Mouse (Mus musculus): ENCODE data around the gene Sap30.
"Not testable (repeated sequence)": the region's sequence is repeated elsewhere in the genome, so short reads cannot be mapped to it uniquely, and the experiment has no call there.

Sap30 gene

DNA sequence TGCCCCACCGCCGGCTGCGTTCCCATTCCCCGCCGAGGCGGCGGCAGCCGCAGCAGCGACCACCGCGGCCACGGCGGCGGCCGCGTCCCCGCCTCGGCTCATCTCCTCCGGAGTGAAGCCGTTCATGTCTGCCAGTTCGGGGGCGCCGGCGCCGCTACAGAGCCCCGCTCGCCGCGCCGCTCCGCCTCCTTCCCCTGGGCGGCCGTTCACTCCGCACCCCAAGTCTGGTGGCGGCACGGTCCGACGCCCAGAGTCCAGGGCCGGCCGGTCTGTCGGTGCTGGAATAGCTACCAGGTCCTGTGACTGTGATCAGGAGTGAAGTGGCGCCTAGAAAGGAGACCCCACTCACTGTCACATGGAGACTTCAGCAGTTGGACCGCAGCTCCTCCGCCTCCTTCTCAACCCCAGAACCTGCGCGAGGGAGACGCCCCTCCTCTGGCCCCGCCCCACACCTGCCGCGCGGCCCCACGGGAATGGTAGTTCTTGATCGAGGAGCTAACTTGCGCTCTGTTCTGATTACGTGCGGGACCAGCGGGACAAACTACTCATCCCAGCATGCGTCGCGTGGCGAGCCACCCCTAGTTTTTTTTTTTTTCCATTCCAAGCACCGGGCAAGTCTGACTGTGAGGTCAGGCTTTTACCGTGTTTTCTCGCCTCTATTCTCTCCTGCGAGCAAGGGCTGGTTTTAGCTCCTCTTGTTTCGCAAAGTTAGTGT is at the start of gene Sap30:
TSS of gene Sap30 (minus strand) at position 420 of the 715 bp plus-strand sequence.
- DNase-seq = peak; percentile 99

- DNase-seq = no peak
Observed at GRCm38 (mm10) chr8:57536167-57536566, 48.5 kb upstream of the Sap30 start.

DNA sequence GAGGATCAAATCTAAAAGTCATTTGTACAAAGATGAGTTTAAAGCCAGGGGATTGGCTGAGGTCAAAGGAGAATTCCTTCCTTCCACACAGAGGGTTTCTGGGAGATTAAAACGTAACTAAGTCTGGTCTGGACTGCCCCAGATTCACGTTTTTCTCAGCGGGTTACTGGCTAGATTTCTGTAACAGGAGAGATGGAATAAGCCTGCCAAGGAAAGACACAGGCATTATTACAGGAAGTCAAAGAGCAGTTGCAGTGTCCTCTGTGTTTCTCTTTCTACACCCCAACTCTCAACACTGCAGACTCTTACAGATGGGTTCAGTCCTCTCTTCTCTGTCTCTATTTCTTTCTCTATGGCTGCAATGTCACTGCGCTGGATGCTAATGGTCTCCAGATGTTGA is 46.8 kb upstream of the Sap30 start:
- no peak for DNase-seq

DNA sequence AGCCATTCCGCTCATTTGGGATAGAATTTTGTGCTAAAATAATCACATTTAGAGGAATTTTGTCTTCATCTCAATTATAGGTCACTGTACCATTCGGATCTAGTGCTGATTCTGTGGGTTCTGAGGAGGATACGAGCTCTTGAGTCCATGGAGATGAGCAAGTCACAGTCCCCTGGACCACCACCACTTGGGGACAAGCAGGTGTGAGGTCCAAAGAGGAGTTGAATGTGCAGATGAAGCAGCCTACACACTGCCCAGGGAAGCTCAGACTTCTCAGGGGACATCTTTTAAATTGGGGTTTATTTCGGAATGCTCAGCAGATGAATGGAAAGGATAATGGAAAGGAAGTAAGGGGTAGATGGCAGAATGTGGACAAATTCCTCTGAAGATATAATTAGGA is 45.4 kb upstream of the Sap30 start:
- no peak for DNase-seq

- DNase-seq = no peak
Observed at GRCm38 (mm10) chr8:57532223-57532622, 44.6 kb upstream of the Sap30 start.

- peak; percentile 75 for DNase-seq
Observed at GRCm38 (mm10) chr8:57530666-57531349, 43.1 kb upstream of the Sap30 start.

DNA sequence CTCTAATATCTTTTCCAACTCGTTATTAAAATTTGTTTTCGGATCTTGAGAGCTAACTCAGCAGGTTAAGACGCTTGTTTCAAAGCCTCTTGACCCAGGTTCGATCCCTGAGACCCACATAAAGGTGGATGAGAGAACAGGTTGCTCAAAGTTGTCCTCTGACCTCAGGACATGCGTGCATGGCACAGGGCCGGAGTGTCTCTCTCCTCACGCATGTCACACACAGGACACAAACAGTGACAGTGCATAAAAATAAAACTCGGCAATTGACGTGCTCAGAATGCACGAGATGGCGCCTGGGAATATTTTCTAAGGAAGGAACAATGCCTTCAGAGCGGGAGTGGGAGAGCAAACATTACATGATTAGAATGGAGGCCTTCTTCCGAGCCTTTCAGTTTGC is 42.6 kb upstream of the Sap30 start:
- no peak for DNase-seq

DNA sequence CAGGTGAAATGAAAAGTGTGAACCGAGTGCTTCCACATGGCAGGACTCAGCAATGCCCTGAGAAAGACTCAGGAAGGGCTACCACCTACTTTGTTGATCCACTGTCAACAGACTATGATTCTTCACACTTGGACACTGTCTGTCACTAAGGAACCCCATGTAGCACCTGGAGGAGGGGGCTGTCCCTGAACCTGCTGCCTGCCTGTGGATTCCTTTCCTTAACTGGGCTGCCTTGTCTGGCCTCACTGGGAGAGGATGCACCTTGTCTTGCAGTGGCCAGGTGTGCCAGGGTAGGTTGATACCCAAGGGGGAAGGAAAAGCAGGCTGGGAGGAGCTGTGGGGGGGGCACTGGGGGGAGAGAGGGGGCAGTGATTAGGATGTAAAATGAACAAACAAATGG is 40.4 kb upstream of the Sap30 start:
- no peak for DNase-seq

- DNase-seq = no peak
Observed at GRCm38 (mm10) chr8:57520186-57520786, 32.6 kb upstream of the Sap30 start.

- no peak for DNase-seq
Observed at GRCm38 (mm10) chr8:57517723-57518122, 30.1 kb upstream of the Sap30 start.

GRCm38 (mm10) chr8:57516685-57517084 is 29.0 kb upstream of the Sap30 start:
- not testable (repeated sequence) for DNase-seq

GRCm38 (mm10) chr8:57513178-57513661 is 25.6 kb upstream of the Sap30 start:
- DNase-seq = not testable (repeated sequence)

- DNase-seq = peak; percentile 55
Observed at GRCm38 (mm10) chr8:57512141-57513056, 24.7 kb upstream of the Sap30 start.

DNA sequence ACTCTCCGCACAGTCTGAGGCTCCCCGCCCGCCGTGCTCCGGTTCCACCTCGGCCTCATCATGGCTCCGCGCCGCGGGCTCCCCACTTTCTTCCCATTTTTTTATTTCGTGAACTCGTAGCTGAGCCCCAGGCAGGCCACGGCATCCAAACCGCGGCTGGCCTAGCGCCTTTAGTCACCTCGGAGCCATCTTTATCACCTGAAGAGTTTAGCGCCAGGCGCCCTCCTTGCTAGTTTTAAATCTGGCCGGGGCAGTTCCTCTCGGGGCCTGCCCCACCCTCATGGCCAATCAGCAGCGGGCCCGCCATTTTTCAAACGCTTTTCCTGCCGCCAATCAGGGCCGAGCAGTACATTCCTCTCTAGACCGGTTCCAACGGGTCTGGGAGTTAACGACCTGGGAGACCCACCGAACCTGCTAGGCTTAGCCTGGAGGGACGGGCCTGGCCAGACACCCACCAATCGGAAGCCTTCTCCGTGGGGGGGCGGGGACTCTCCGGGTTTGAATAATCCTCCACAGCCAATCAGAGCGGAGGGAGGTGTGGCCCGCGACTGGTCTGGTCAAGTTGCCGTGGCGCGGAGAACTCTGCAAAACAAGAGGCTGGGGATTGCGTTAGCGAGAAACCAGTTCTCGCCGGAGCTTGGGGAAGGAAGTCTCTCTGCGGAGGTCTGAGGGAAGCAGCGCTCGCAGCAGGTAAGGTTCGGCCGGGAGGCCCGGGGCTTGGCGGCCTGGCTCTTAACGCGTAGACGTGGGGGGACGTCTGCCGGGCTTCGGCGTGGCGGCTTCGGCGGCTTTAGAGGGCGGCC is 23.9 kb upstream of the Sap30 start, which contains the start of gene Hmgb2:
TSS of gene Hmgb2 (plus strand) at position 592 of the 803 bp plus-strand sequence.
- DNase-seq = peak; percentile 100

GRCm38 (mm10) chr8:57510791-57511315 is 23.2 kb upstream of the Sap30 start:
- DNase-seq = no peak

DNA sequence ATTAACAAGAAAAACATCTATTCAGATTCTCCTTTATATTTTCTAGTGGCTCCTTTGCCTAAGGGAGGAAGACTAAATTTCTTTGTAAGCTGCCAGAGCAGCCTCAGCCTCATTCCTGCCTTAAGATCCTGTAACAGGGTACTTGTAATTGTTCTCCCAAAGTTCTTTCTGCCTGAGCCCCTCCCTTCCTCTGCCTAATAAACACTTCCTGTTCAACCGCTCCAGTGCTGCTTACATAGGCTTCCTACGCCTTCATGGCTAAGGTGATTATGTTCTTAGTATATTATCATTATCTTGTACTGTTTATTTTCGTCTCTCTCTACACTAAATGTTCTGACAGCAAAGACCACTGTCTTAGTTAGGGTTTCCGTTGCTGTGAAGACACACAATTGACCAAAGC is 21.0 kb upstream of the Sap30 start:
- no peak for DNase-seq

DNA sequence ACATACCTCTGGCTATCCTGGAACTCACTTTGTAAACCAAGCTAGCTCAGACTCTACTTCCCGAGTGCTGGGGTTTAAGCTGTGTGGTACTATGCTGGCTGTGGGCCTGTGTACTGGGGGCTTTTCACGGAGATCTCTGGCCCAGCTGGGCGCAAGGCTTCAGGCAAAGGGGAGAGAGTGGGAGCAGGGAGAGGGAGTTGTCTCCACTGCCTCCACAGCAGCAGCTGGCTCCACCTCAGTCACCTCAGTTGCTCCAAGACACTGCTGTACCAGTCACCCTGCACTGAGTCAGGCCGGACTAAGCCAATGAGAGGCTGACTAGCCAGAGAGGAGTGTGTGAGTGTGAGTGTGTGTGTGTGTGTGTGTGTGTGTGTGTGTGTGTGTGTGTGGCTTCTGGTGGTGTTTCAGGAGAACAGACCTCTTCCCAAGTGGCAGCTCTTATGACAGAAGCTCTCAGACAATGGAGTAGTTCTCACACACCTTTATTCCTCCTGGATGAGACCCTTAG is 19.9 kb upstream of the Sap30 start:
- DNase-seq = no peak

DNA sequence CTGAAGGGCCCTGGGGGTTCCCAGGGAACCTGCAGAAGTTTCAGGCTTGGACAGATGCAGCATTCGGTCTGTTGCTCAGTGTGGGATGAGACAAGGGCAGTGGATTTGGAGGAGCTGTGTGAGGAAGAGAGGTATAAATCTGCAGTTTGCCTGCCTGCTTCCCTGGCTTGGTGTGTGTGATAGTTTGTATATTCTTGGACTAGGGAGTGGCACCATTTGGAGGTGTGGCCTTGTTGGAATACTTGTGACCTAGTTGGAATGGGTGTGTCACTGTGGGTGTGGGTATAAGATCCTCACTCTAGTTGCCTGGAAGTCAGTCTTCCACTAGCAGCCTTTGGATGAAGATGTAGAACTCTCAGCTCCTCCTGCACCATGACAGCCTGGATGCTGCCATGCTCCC is 17.8 kb upstream of the Sap30 start:
- DNase-seq = not testable (repeated sequence)

DNA sequence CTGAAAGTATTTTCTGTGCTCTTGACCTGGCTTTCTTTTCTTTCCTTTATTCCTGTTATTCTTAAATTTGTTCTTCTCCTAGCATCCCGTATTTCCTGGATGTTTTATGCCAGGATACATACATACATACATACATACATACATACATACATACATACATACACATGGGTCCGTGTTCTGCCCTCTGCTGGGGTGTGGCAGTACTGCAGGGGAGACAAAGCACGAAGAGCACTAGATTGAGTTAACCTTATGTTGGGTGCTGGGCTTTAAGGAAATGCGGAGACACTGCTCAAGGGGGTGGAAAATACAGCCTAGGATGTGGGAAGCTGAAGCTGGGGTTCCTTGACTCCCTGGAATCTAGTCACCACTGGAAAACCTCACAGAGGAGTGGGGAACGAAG is 16.0 kb upstream of the Sap30 start:
- DNase-seq = peak; percentile 43

DNA sequence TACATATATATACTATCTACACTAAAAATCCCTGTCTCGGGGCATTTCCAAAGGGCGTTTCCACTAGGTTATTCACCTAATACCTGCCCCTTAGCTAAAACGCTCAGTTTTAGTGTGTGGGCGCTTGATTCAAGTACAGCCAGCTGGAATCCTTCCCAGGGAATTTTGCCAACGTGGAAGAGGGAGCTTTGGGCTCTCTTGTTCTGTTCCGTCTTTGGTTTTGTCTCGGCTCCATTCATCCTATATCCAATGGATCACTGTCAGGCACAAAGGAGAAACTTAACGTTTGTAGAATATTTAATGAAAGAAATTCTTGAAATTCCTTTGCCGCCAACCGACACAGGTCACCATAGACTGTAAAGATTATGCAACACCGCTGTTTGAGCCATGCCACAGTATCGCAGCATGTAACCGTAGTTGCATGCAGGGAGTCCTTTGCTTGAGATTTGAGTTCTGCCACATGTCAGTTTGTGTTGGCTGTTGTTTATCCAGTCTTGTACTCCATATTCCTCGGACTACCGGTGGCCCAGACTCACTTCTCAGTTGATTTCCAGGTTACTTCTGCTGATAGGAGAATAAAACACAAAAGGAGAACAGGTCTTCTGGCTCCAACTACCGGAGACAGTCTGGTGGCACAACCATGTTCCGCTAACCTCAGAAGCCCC is 11.3 kb upstream of the Sap30 start:
- DNase-seq = peak; percentile 83

GRCm38 (mm10) chr8:57498494-57498846 is 10.8 kb upstream of the Sap30 start:
- no peak for DNase-seq

Measured in cerebellum, adult 11-12 months (tissue).